Mouse (Mus musculus): ENCODE data around the gene Cep78. TPM values are rescaled to one million over a fixed set of nuclear protein-coding genes. Genes with fewer than 3 reads are reported as not detected.

Gene Cep78
- polyA plus RNA-seq, 1 experiment from 2014 or later = 13.2 TPM

DNA sequence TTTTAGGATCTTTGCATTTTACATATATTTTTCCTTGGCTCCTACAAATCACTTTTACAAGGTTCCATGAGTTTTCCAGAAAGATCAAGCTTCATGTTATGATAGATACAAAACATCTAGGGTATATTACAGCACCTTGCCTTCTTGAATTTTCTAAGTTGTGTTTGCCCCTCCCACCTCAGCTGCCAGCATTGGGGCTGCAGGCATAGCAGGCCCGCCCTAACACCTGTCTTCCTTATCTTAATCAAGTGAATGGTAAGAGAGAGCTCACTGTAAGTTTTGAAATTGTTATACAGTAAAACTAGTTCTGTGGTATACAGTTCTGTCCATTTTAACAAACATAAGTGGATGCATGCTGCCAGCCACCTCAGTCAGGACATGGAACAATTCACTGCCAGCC lies 35.9 kb downstream of the Cep78 start:
- Histone ChIP-seq H3K4me1 (ENCODE audit: control insufficient read depth, insufficient read depth, low read length) (no peaks in the 10 kb centered on the region), H3K9ac (ENCODE audit: low read length) (no peak overlapping the region), H3K4me2 (ENCODE audit: low read depth, low read length) (no peak overlapping the region), H3K4me3 (ENCODE audit: low read length) (no peak overlapping the region), H3K27me3 (ENCODE audit: control insufficient read depth, insufficient read depth, low read length) (no peaks in the 10 kb centered on the region), H3K27ac (ENCODE audit: low read length) (no peak overlapping the region), H3K36me3 (ENCODE audit: control insufficient read depth, insufficient read depth) (no peaks in the 10 kb centered on the region), H3K9me3 (replicated peaks; ENCODE audit: control insufficient read depth, low read length) (no peaks in the 10 kb centered on the region)
- no peak for ATAC-seq (replicated peaks; ENCODE audit: extremely low read depth, insufficient read depth, low FRiP score)
- 80% methylated on average over 1 of the region's 1 CpGs for WGBS

DNA sequence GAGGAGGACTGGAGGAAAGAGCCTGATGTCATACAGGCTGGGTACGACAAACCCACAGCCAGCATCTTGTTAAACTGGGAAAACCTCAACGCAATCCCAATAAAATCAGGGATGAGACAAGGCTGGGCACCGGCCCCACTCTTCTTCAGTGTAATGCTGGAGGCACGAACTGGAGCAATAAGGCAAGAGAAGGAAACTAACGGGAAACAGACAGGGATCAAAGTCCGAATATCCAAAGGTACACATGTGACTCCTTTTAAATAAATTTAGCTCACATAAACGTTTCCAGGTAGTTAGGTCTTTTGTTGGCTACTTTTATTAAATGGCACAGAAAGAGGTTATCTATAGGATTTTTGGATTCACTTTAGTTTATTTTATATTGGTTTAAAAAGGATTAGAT lies 36.4 kb downstream of the Cep78 start:
- H3K4me3 ChIP-seq (ENCODE audit: low read length) = no peak overlapping the region
- H3K9ac ChIP-seq (ENCODE audit: low read length) = no peak overlapping the region
- H3K27me3 ChIP-seq (ENCODE audit: control insufficient read depth, insufficient read depth, low read length) = no peaks in the 10 kb centered on the region
- 84% methylated on average over 7 of the region's 7 CpGs for WGBS
- no peak overlapping the region for H3K27ac ChIP-seq (ENCODE audit: low read length)
- ATAC-seq (replicated peaks; ENCODE audit: extremely low read depth, insufficient read depth, low FRiP score) = no peak
- H3K36me3 ChIP-seq (ENCODE audit: control insufficient read depth, insufficient read depth) = no peaks in the 10 kb centered on the region
- no peaks in the 10 kb centered on the region for H3K9me3 ChIP-seq (replicated peaks; ENCODE audit: control insufficient read depth, low read length)
- H3K4me1 ChIP-seq (ENCODE audit: control insufficient read depth, insufficient read depth, low read length) = no peaks in the 10 kb centered on the region
- H3K4me2 ChIP-seq (ENCODE audit: low read depth, low read length) = no peak overlapping the region

DNA sequence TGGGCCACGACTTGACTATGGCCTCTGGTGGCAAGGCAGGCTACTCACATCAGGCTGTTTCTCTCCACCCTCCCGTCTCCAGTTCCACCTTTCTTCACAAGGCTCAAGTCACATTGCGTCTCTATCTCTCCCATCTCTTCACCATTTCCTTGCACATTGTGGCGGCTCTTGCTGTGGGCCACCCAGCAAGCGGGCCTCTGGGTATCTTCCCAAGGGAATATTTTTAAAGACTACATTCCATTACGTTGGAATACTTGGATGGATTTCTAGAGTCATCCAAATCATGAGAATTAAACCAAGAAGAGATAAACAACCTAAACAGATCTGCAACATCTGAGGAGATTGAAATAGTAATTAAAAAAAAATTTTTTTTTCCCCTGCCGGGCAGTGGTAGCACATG lies 37.6 kb downstream of the Cep78 start, which contains the start of gene Psat1:
Gene Psat1 (minus strand): TSS at position 101 of the 400 bp plus-strand sequence.
- H3K4me3 ChIP-seq (ENCODE audit: low read length) = no peak within 1 kb of the TSS
- no peak within 1 kb of the TSS for H3K4me2 ChIP-seq (ENCODE audit: low read depth, low read length)
- WGBS = 65% methylated on average over 7 of the region's 7 CpGs
- no peak within 1 kb of the TSS for H3K27ac ChIP-seq (ENCODE audit: low read length)
- no peaks in the 10 kb centered on the region for H3K36me3 ChIP-seq (ENCODE audit: control insufficient read depth, insufficient read depth)
- no peak within 1 kb of the TSS for H3K9ac ChIP-seq (ENCODE audit: low read length)
- no peak for ATAC-seq (replicated peaks; ENCODE audit: extremely low read depth, insufficient read depth, low FRiP score)
- H3K4me1 ChIP-seq (ENCODE audit: control insufficient read depth, insufficient read depth, low read length) = no peaks in the 10 kb centered on the region
- H3K27me3 ChIP-seq (ENCODE audit: control insufficient read depth, insufficient read depth, low read length) = no peaks in the 10 kb centered on the region
- H3K9me3 ChIP-seq (replicated peaks; ENCODE audit: control insufficient read depth, low read length) = no peaks in the 10 kb centered on the region

DNA sequence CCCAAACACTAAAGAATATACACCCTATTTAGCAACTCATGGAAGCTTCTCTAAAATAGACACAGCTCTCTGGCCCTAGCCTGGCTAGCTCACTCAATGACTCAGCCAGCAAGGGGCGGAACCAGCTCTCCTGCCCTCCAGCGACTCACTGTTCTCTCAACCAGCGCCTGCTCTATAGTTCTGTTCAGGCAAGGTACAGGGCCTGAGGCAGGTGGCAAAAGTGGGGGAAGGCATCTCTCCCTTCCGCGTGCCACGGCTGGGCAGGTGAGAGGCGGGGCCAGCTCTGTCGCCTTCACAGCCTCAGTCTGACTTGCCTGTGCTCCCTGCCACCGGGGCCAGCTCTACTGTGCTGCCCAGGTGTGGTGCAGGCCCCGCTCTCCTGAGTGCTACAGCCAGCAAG lies 38.1 kb downstream of the Cep78 start:
- H3K9ac ChIP-seq (ENCODE audit: low read length) = no peak overlapping the region
- 60% methylated on average over 10 of the region's 10 CpGs for WGBS

DNA sequence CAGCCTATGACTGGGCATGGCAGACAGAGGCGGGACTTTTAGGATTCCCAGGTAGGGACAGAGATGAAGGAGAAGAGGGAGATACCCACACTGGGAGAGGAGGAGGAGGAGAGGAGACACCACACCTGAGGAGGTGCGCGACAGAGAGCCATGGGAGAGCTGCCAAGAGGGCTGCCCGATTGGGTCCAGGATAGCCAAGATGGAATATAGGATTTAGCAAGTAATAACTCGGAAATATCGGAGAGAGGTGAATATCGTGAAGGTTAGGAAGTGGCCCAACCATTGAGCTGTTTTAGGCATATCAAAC lies 41.7 kb downstream of the Cep78 start:
- WGBS = 80% methylated on average over 7 of the region's 7 CpGs
- Histone ChIP-seq H3K9me3 (replicated peaks; ENCODE audit: control insufficient read depth, low read length) (no peaks in the 10 kb centered on the region), H3K4me1 (ENCODE audit: control insufficient read depth, insufficient read depth, low read length) (no peaks in the 10 kb centered on the region), H3K9ac (ENCODE audit: low read length) (no peak overlapping the region), H3K27me3 (ENCODE audit: control insufficient read depth, insufficient read depth, low read length) (no peaks in the 10 kb centered on the region), H3K36me3 (ENCODE audit: control insufficient read depth, insufficient read depth) (no peaks in the 10 kb centered on the region), H3K27ac (ENCODE audit: low read length) (no peak overlapping the region), H3K4me3 (ENCODE audit: low read length) (no peak overlapping the region), H3K4me2 (ENCODE audit: low read depth, low read length) (no peak overlapping the region)
- ATAC-seq (replicated peaks; ENCODE audit: extremely low read depth, insufficient read depth, low FRiP score) = no peak

More for the DNA sequence above, 38.1 kb downstream of the Cep78 start:
- no peak overlapping the region for H3K4me2 ChIP-seq (ENCODE audit: low read depth, low read length)
- no peaks in the 10 kb centered on the region for H3K9me3 ChIP-seq (replicated peaks; ENCODE audit: control insufficient read depth, low read length)
- H3K36me3 ChIP-seq (ENCODE audit: control insufficient read depth, insufficient read depth) = no peaks in the 10 kb centered on the region
- no peak overlapping the region for H3K27ac ChIP-seq (ENCODE audit: low read length)
- H3K4me1 ChIP-seq (ENCODE audit: control insufficient read depth, insufficient read depth, low read length) = no peaks in the 10 kb centered on the region
- H3K4me3 ChIP-seq (ENCODE audit: low read length) = no peak overlapping the region
- no peak for ATAC-seq (replicated peaks; ENCODE audit: extremely low read depth, insufficient read depth, low FRiP score)
- no peaks in the 10 kb centered on the region for H3K27me3 ChIP-seq (ENCODE audit: control insufficient read depth, insufficient read depth, low read length)

DNA sequence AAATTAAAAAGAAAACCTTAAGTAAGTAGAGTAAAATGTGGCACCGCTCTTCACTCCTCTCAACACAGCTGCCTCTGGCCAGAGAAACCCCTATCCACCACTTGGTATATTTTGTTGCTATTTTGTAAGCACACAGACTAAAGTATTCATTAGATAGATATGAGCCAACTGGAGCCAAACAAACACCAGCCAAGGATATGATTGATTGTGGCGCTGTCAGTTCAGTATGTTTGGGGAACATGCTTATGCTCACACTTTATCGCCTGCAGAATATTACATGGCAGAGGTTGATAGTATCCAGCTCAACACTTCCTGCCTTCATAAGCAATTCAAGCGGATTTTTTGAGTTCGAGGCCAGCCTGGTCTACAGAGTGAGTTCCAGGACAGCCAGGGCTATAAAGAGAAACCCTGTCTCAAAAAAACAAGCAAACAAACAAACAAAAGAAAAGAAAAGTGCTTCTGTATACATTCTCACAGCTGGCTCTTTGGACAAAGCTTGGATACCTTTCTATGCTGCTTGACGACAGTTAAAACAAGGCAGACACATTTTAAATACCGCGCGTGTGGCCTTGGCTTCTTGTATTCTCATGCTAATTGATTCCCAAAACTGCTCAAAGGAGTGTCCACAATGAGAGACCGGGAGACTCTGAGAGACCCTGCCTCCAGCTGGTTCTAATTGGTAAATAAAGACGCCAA lies 42.2 kb downstream of the Cep78 start:
- 63% methylated on average over 11 of the region's 11 CpGs for WGBS
- no peaks in the 10 kb centered on the region for H3K36me3 ChIP-seq (ENCODE audit: control insufficient read depth, insufficient read depth)

DNA sequence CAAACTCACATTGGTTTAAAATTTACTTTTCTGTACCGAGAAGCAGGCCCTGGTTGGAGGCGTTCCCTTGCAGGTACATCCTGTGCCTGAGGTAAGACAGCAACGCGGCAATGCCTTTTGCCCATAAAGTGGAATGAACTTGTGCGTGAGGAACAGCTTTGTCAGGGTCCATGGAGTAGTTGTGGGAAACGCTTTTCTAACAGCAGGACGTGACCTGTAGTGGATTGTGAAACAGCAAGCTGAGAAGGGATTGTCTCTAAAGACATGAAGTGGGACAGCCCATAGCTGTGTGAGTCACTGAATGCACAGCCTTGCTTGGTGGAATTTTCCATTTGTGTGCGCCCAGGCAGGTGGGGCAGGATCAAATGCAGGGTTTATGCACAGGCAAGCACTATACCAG lies 43.4 kb downstream of the Cep78 start:
- no peaks in the 10 kb centered on the region for H3K9me3 ChIP-seq (replicated peaks; ENCODE audit: control insufficient read depth, low read length)
- no peak overlapping the region for H3K9ac ChIP-seq (ENCODE audit: low read length)
- WGBS = 65% methylated on average over 8 of the region's 8 CpGs
- H3K36me3 ChIP-seq (ENCODE audit: control insufficient read depth, insufficient read depth) = no peaks in the 10 kb centered on the region
- no peak overlapping the region for H3K27ac ChIP-seq (ENCODE audit: low read length)
- 0 out of 2 replicates have a peak, but pooled peaks have one; percentile 23 for ATAC-seq (replicated peaks; ENCODE audit: extremely low read depth, insufficient read depth, low FRiP score)
- no peaks in the 10 kb centered on the region for H3K27me3 ChIP-seq (ENCODE audit: control insufficient read depth, insufficient read depth, low read length)
- H3K4me2 ChIP-seq (ENCODE audit: low read depth, low read length) = no peak overlapping the region
- H3K4me1 ChIP-seq (ENCODE audit: control insufficient read depth, insufficient read depth, low read length) = no peaks in the 10 kb centered on the region
- no peak overlapping the region for H3K4me3 ChIP-seq (ENCODE audit: low read length)

More for the DNA sequence above, 42.2 kb downstream of the Cep78 start:
- Histone ChIP-seq H3K4me2 (ENCODE audit: low read depth, low read length) (no peak overlapping the region), H3K9ac (ENCODE audit: low read length) (no peak overlapping the region), H3K27ac (ENCODE audit: low read length) (no peak overlapping the region), H3K27me3 (ENCODE audit: control insufficient read depth, insufficient read depth, low read length) (no peaks in the 10 kb centered on the region), H3K4me3 (ENCODE audit: low read length) (no peak overlapping the region), H3K4me1 (ENCODE audit: control insufficient read depth, insufficient read depth, low read length) (no peaks in the 10 kb centered on the region), H3K9me3 (replicated peaks; ENCODE audit: control insufficient read depth, low read length) (no peaks in the 10 kb centered on the region)
- no peak for ATAC-seq (replicated peaks; ENCODE audit: extremely low read depth, insufficient read depth, low FRiP score)

DNA sequence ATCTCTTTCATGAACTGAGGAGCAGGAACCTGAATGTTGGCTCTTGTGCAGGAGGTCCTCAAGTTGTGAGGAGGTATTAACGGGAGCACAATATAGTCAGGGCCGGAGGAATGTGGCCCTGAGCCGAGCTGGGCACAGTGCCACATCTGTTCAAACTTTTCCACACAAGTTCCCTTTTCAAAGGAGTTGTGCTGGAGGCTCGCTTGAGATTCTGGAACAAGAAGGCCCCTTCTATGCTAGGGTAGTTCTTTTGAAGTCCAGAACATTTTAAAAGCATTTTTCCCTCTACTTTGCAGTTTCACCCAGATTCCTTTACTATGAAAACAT lies 59.1 kb downstream of the Cep78 start:
- Histone ChIP-seq H3K36me3 (ENCODE audit: control insufficient read depth, insufficient read depth) (no peaks in the 10 kb centered on the region), H3K4me2 (ENCODE audit: low read depth, low read length) (peak overlapping the region; percentile 91), H3K4me3 (ENCODE audit: low read length) (peak overlapping the region; percentile 71), H3K9ac (ENCODE audit: low read length) (peak overlapping the region; percentile 81), H3K27me3 (ENCODE audit: control insufficient read depth, insufficient read depth, low read length) (no peaks in the 10 kb centered on the region), H3K4me1 (ENCODE audit: control insufficient read depth, insufficient read depth, low read length) (peaks cover 18% of the 10 kb centered on the region), H3K9me3 (replicated peaks; ENCODE audit: control insufficient read depth, low read length) (no peaks in the 10 kb centered on the region), H3K27ac (ENCODE audit: low read length) (peak overlapping the region; percentile 96)
- 5% methylated on average over 4 of the region's 4 CpGs for WGBS
- ATAC-seq (replicated peaks; ENCODE audit: extremely low read depth, insufficient read depth, low FRiP score) = peak; percentile 71

DNA sequence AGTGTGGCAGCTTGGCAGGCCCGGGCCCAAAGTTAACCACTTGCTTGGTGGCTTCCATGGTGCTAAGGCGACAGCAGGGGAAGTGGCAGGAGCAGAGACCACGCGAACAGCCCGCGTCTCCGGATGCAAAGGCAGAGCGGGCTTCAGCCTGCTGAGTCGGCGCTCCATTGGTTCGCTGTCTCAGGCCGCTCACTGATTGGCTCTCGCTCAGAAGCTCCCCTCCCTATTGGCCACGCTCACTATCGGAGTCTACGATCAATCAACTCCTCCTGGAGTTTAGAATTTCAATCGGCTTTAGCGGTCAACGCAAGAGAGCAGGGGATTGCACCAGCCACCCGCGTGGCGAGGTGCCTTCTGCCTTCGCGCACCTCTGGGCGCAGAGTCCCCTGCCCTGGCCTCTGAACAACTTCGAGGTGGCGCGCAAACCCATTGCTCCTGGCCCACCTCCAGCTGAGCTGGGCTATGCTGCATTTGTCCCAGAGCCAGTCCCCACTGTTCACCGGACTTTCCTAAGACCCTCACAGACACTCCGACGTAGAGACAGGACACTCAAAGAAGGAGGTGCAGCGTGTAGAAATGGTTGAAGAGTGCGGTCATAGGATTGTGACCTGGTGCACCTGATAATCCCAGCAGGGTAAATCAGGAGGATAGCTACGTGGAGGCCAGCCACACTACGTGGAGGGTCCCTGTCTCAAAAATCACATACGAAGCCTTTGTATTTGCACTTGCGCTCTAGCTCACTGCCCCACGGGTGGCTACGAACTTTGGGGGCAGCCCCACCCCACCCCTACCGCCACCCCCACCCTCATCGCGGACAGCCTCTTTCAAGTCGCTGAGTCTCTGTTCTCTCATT lies 59.7 kb downstream of the Cep78 start:
- no peaks in the 10 kb centered on the region for H3K9me3 ChIP-seq (replicated peaks; ENCODE audit: control insufficient read depth, low read length)
- peaks cover 18% of the 10 kb centered on the region for H3K4me1 ChIP-seq (ENCODE audit: control insufficient read depth, insufficient read depth, low read length)
- WGBS = 2% methylated on average over 43 of the region's 43 CpGs
- peak overlapping the region; percentile 96 for H3K27ac ChIP-seq (ENCODE audit: low read length)
- ATAC-seq (replicated peaks; ENCODE audit: extremely low read depth, insufficient read depth, low FRiP score) = peak; percentile 93
- no peaks in the 10 kb centered on the region for H3K27me3 ChIP-seq (ENCODE audit: control insufficient read depth, insufficient read depth, low read length)
- H3K4me2 ChIP-seq (ENCODE audit: low read depth, low read length) = peak overlapping the region; percentile 91
- peak overlapping the region; percentile 81 for H3K9ac ChIP-seq (ENCODE audit: low read length)
- H3K4me3 ChIP-seq (ENCODE audit: low read length) = peak overlapping the region; percentile 71
- no peaks in the 10 kb centered on the region for H3K36me3 ChIP-seq (ENCODE audit: control insufficient read depth, insufficient read depth)
